Mouse (Mus musculus): Measurements from ENCODE around the gene Defb47. TPM values are rescaled to one million over a fixed set of nuclear protein-coding genes. Genes with fewer than 3 reads are reported as not detected.

Gene Defb47
- polyA plus RNA-seq, 1 experiment, result not detected

Other genes with a start within 250 kb of the Defb47 start
- 15.4 and 24.3 TPM in 2 replicates for gene Ints6, start 236.9 kb upstream of the Defb47 start, polyA plus RNA-seq (2012; rRNA removed)
- gene Wdfy2, start 160.4 kb upstream of the Defb47 start, polyA plus RNA-seq (2012; rRNA removed), result 11.9 and 12.4 TPM in 2 replicates
- not detected in 2 replicates for gene Defb48, start 13.6 kb upstream of the Defb47 start, polyA plus RNA-seq (2012; rRNA removed)
- not detected in 2 replicates for gene Defb43, start 13.7 kb downstream of the Defb47 start, polyA plus RNA-seq (2012; rRNA removed)
- 0.36 and 0.44 TPM in 2 replicates for gene Defb42, start 48.9 kb downstream of the Defb47 start, polyA plus RNA-seq (2012; rRNA removed)
- not detected in 2 replicates for gene Defb30, start 51.9 kb downstream of the Defb47 start, polyA plus RNA-seq (2012; rRNA removed)

Measured in frontal cortex, adult 2 months (tissue).